Mouse (Mus musculus) heart, postnatal 10 days (tissue): Measurements from ENCODE around the gene Tmem259. TPM values are rescaled to one million over a fixed set of nuclear protein-coding genes. Genes with fewer than 3 reads are reported as not detected.

Source experiments
- DNase-seq, 2 experiments: peaks; one replicate each; pipeline ENCODE4 v3.0.0; 2021
- intact Hi-C: fragments of 180-260 bp; cut with DNase I; formaldehyde crosslinking; loops from one replicate; pipeline ENCODE4 v1.15.1; 2025
- total RNA-seq, 2 experiments: library from RNA; stranded (reverse); gene quantifications; 2 replicates each; pipeline ENCODE4 v1.2.3; 2021

The Tmem259 gene
- total RNA-seq, 2 experiments from 2014 or later = 126 to 132 TPM

GRCm38 (mm10) chr10:79970415-79971182 lies 13.5 kb downstream of the Tmem259 start, which contains the start of gene Grin3b:
TSS of gene Grin3b (plus strand) at chr10:79970715.
- intact Hi-C loops = no loop called here
- no peak for DNase-seq

- DNase-seq = peak; percentile 37 to 39
- intact Hi-C loops = no loop called here
These were observed 15.0 kb downstream of the Tmem259 start for GRCm38 (mm10) chr10:79969124-79969568.

- DNase-seq = no peak
- intact Hi-C loops = no loop called here
These were observed 15.9 kb downstream of the Tmem259 start for GRCm38 (mm10) chr10:79968181-79968580.

- intact Hi-C loops = no loop called here
- DNase-seq = peak; percentile 65 to 73
These were observed 17.2 kb downstream of the Tmem259 start for GRCm38 (mm10) chr10:79966886-79967400.

GRCm38 (mm10) chr10:79965325-79965724 lies 18.8 kb downstream of the Tmem259 start:
- no peak for DNase-seq
- intact Hi-C loops = no loop called here

- DNase-seq = no peak
- intact Hi-C loops = no loop called here
These were observed 19.4 kb downstream of the Tmem259 start for GRCm38 (mm10) chr10:79964727-79965126.

GRCm38 (mm10) chr10:79960671-79961294 lies 23.3 kb downstream of the Tmem259 start:
- intact Hi-C loops = loop anchor here (2.0 kb wide), 1 partner anchor 22 kb away; no protein-coding TSS in a partner anchor
- DNase-seq = no peak

- intact Hi-C loops = loop anchor here (2.0 kb wide), 2 partner anchors 23 to 125 kb away; no protein-coding TSS in a partner anchor
- peak; percentile 100 for DNase-seq
These were observed 24.1 kb downstream of the Tmem259 start, which contains the start of gene Wdr18 for GRCm38 (mm10) chr10:79959847-79960601. TSS of gene Wdr18 (plus strand) at chr10:79960152.

GRCm38 (mm10) chr10:79959412-79959811 lies 24.7 kb downstream of the Tmem259 start:
- peak in 1 of 2 experiments; percentile 49 for DNase-seq
- intact Hi-C loops = loop anchor here (2.0 kb wide), 1 partner anchor 125 kb away; no protein-coding TSS in a partner anchor

- intact Hi-C loops = loop anchor here (1.0 to 2.0 kb wide), 3 partner anchors 33 to 123 kb away; no protein-coding TSS in a partner anchor
- DNase-seq = peak; percentile 85 to 92
These were observed 25.9 kb downstream of the Tmem259 start for GRCm38 (mm10) chr10:79958140-79958816.

- intact Hi-C loops = no loop called here
- DNase-seq = no peak
These were observed 27.4 kb downstream of the Tmem259 start for GRCm38 (mm10) chr10:79956643-79957154.

GRCm38 (mm10) chr10:79955691-79956090 lies 28.4 kb downstream of the Tmem259 start:
- intact Hi-C loops = no loop called here
- no peak for DNase-seq

- no peak for DNase-seq
- intact Hi-C loops = no loop called here
These were observed 30.2 kb downstream of the Tmem259 start for GRCm38 (mm10) chr10:79953946-79954345.

GRCm38 (mm10) chr10:79950661-79951060 lies 33.5 kb downstream of the Tmem259 start:
- no peak for DNase-seq
- intact Hi-C loops = no loop called here

GRCm38 (mm10) chr10:79949873-79950272 lies 34.3 kb downstream of the Tmem259 start:
- intact Hi-C loops = no loop called here

GRCm38 (mm10) chr10:79947502-79947901 lies 36.6 kb downstream of the Tmem259 start:
- intact Hi-C loops = no loop called here
- DNase-seq = no peak

More at GRCm38 (mm10) chr10:79949873-79950272, 34.3 kb downstream of the Tmem259 start:
- DNase-seq = no peak

- intact Hi-C loops = no loop called here
- no peak for DNase-seq
These were observed 37.3 kb downstream of the Tmem259 start for GRCm38 (mm10) chr10:79946752-79947322.

GRCm38 (mm10) chr10:79945507-79946234 lies 38.5 kb downstream of the Tmem259 start:
- intact Hi-C loops = no loop called here
- DNase-seq = no peak

- no peak for DNase-seq
- intact Hi-C loops = no loop called here
These were observed 40.6 kb downstream of the Tmem259 start for GRCm38 (mm10) chr10:79943471-79943901.
